19 mouse cellular contexts compared by ENCODE assay signal in genomic region chr14:54868026-54868425, GRCm38 (mm10). TPM values are rescaled to one million over a fixed set of nuclear protein-coding genes. Genes with fewer than 3 reads are reported as not detected.
"Had no signal": no experiment of that assay in that cellular context is flagged by ENCODE, and none has a peak within 500 bp of the region (broad histone marks: within the 10 kb centered on the region; RNA-seq: fewer than 3 reads in every experiment).

No protein-coding gene starts in this region.

- DNase-seq: retina, postnatal 1 day; right cerebral cortex, adult 18-20 months; right cerebral cortex, postnatal 14 days; right cerebral cortex, postnatal 25 days; right cerebral cortex, postnatal 4 days; spleen, adult 18-20 months; thymus, adult 18-20 months; thymus, adult 2 months; thymus, postnatal 14 days; thymus, postnatal 25 days; thymus, postnatal 36 days; thymus, postnatal 4 days had no signal

- H3K27me3 ChIP-seq: neural tube, embryonic 15.5 days; stomach, embryonic 15.5 days had no signal

- H3K4me1 ChIP-seq: stomach, embryonic 15.5 days had no signal

- H3K4me2 ChIP-seq: neural tube, embryonic 15.5 days; stomach, embryonic 15.5 days had no signal

- H3K4me3 ChIP-seq: neural tube, embryonic 15.5 days; stomach, embryonic 15.5 days had no signal

- H3K36me3 ChIP-seq: neural tube, embryonic 15.5 days; stomach, embryonic 15.5 days had no signal

- H3K9me3 ChIP-seq: neural tube, embryonic 15.5 days; stomach, embryonic 15.5 days had no signal

- H3K9ac ChIP-seq: neural tube, embryonic 15.5 days; stomach, embryonic 15.5 days had no signal

- H3K27ac ChIP-seq: neural tube, embryonic 15.5 days; stomach, embryonic 15.5 days; stomach, postnatal 0 days had no signal

RNA-seq across cellular contexts. Expression of gene Gm20521, which starts 15.2 kb away (rescaled TPM):
- total RNA-seq: neutrophil, adult 5-6 weeks had no signal
- polyA plus RNA-seq: neural tube, embryonic 14.5 days; neural tube, embryonic 15.5 days; spleen, adult 2 months; stomach, embryonic 14.5 days had no signal
